Mouse (Mus musculus) brain, embryonic 14.5 days (tissue): ENCODE measurements at regions not wholly inside any gene's neighbourhood (a gene's known extent, or its start where the extent isn't known, plus 50 kb on each side); places are given as distances from the start of the nearest gene placed in this dataset.
A peak's percentile ranks its signal among the peaks of the same experiment; 100 is the strongest.

Experiments used
- DNase-seq: peaks from one replicate; pipeline ENCODE4 v3.0.0-alpha.2; 2011; ENCODE audit warnings: low read depth
- CTCF ChIP-seq: fragments of 200-500 bp; IDR thresholded peaks from 2 replicates; pipeline ENCODE4 v1.5.1; 2012; ENCODE audit warnings: inconsistent platforms, mild to moderate bottlenecking, moderate library complexity, borderline replicate concordance; ENCODE audit not compliant: insufficient read depth, insufficient read length; ENCODE audit errors: extremely low read depth
- POLR2A ChIP-seq: fragments of 200-500 bp; IDR thresholded peaks from 2 replicates; pipeline ENCODE4 v1.6.1; 2012; ENCODE audit warnings: mild to moderate bottlenecking, inconsistent platforms, borderline replicate concordance; ENCODE audit not compliant: poor library complexity, insufficient read depth, insufficient read length, severe bottlenecking; ENCODE audit errors: extremely low read depth

- TF ChIP-seq POLR2A (no peak), CTCF (no peak)
- DNase-seq: peak; percentile 37
Measured at GRCm38 (mm10) chr15:69387466-69387865, 2886.8 kb upstream of the Lrrc6 start.

- TF ChIP-seq CTCF (no peak), POLR2A (no peak)
- DNase-seq: no peak
Measured at GRCm38 (mm10) chr15:69365440-69365839, 2864.7 kb upstream of the Lrrc6 start.

DNA sequence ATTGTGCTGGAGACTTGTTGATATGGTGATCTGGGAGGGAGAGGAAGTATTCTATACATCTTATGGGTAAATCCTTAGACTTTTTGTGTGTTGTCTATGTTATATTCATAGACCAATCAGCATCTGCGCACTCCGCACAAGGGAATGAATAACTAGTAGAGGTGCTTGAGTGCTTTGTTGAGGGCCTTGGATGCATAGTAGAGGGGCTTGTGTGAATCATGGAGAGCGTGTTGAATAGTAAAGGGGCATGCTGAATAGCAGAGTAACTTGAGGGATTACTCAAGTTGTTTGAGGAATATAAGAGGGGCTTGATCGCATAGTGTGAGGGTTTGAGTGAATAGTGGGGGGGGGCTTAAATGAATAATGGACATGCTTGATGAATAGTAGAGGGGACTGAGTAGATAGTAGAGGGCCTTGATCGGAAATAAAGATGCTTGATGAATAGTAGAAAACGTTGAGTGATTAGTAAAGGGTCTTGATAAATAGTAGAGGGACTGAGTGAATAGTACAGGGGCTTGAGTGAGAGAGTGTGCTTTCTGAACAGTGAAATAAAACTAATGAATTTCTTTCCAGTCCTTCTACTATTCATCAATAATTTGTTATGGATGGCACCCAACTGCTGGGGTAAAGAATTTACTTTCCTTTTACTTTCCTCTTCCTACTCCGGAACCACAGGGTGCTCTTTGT lies 2849.5 kb upstream of the Lrrc6 start:
- no peak for TF ChIP-seq CTCF
- no peak for TF ChIP-seq POLR2A
- peak; percentile 37 for DNase-seq

DNA sequence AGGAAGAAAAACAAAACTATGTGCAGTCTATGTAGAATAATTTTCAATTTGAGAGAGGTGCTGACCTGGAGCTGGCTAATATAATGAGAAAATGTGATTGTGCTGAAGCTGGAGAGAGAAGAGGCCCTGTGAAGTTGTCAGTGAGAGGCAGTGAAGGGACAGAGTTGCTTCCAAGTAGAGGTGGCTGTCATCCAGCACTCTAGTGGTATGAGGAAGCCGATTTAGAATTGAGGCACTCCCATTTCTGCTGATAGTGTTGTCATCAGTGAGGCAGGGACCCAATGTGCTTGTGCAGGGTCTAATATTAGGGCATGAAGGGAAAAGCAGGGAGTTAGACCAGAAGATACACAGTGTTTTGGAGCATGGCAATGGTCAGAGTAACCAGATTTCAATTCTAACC lies 2845.4 kb upstream of the Lrrc6 start:
- TF ChIP-seq CTCF: no peak
- no peak for TF ChIP-seq POLR2A
- DNase-seq: no peak

- DNase-seq: peak; percentile 15
- TF ChIP-seq POLR2A (no peak), CTCF (no peak)
Measured at GRCm38 (mm10) chr15:69342759-69343158, 2842.0 kb upstream of the Lrrc6 start.

- no peak for TF ChIP-seq CTCF
- no peak for DNase-seq
Measured at GRCm38 (mm10) chr15:69336491-69336890, 2835.8 kb upstream of the Lrrc6 start.

- TF ChIP-seq CTCF (no peak), POLR2A (no peak)
- DNase-seq: no peak
Measured at GRCm38 (mm10) chr15:69326537-69326936, 2825.8 kb upstream of the Lrrc6 start.

GRCm38 (mm10) chr15:69303100-69303499 lies 2802.4 kb upstream of the Lrrc6 start:
- TF ChIP-seq CTCF: no peak
- TF ChIP-seq POLR2A: no peak
- DNase-seq: no peak

GRCm38 (mm10) chr15:69291273-69291672 lies 2790.6 kb upstream of the Lrrc6 start:
- TF ChIP-seq POLR2A (no peak), CTCF (no peak)
- no peak for DNase-seq

- peak; percentile 25 for DNase-seq
- no peak for TF ChIP-seq POLR2A
- no peak for TF ChIP-seq CTCF
Measured at GRCm38 (mm10) chr15:69275546-69276255, 2775.0 kb upstream of the Lrrc6 start.

DNA sequence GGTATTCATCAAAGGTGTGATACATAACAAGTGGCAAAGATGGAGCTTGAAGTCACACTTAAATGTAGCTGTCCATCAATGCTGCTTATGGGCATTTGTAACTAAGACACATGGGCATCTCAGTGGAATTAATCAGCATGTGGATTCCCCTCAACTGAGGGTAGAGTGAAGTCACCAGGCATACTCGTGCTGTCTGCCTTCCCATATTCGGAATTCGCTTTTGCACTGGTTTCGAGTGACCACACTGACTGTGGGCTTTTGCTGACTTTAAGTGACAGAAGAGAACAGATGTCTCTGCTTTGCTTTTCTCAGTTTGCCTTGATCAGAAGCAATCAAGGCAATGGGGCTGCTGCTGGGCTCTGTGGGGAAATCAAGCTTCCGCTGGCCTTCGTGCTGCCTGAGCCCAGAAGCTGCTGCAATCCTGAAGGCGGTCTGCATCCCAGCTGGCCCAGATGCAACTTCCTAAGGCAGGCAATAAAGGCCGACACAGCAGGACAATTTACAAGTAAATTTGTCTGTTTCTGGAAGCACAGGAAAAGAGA lies 2773.6 kb upstream of the Lrrc6 start:
- DNase-seq: peak; percentile 46
- TF ChIP-seq CTCF (no peak), POLR2A (no peak)

GRCm38 (mm10) chr15:69273518-69273917 lies 2772.8 kb upstream of the Lrrc6 start:
- DNase-seq: no peak

More at GRCm38 (mm10) chr15:69273518-69273917, 2772.8 kb upstream of the Lrrc6 start:
- TF ChIP-seq POLR2A (no peak), CTCF (no peak)
